Mouse (Mus musculus): ENCODE results near the gene Tek. TPM values are rescaled to one million over a fixed set of nuclear protein-coding genes. Genes with fewer than 3 reads are reported as not detected.

The Tek gene
- polyA plus RNA-seq, 1 experiment from 2014 or later, result 29.0 TPM

DNA sequence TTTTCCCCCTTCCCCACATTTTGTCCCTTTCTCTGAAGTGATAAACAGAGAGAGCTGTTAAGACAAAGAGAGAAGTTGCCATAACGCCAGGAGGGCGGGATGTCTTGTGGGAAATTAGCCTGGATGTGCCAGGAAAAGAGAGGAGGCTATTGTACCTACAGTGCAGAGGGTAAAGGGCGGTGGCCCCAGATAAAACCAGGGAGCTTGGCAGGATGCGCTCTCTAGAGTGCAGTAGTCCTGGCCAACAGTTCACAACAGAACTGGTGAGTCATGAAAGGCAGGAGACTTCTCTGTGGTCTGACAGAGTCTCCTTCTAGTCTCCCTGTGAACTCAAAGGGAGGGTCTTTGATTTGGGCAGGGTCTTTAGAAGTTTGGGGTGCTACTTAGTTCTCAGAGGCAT is 13.3 kb upstream of the Tek start:
- no peaks in the 10 kb centered on the region for H3K9me3 ChIP-seq (ENCODE audit: control insufficient read depth, low read length)
- H3K36me3 ChIP-seq (ENCODE audit: control insufficient read depth, insufficient read depth, low read length), result no peaks in the 10 kb centered on the region
- no peaks in the 10 kb centered on the region for H3K4me1 ChIP-seq (ENCODE audit: control insufficient read depth, insufficient read depth, low read length)
- 60% methylated on average over 4 of the region's 4 CpGs for WGBS
- no peak overlapping the region for H3K4me3 ChIP-seq (ENCODE audit: low read length)
- no peak for ATAC-seq (ENCODE audit: low FRiP score, low TSS enrichment)
- H3K27ac ChIP-seq (ENCODE audit: low read depth, low read length), result no peak overlapping the region
- no peak overlapping the region for H3K9ac ChIP-seq (ENCODE audit: low read depth, low read length)
- no peaks in the 10 kb centered on the region for H3K27me3 ChIP-seq (ENCODE audit: control insufficient read depth, insufficient read depth, low read length)
- no peak overlapping the region for H3K4me2 ChIP-seq (replicated peaks; ENCODE audit: low read depth, low read length)

DNA sequence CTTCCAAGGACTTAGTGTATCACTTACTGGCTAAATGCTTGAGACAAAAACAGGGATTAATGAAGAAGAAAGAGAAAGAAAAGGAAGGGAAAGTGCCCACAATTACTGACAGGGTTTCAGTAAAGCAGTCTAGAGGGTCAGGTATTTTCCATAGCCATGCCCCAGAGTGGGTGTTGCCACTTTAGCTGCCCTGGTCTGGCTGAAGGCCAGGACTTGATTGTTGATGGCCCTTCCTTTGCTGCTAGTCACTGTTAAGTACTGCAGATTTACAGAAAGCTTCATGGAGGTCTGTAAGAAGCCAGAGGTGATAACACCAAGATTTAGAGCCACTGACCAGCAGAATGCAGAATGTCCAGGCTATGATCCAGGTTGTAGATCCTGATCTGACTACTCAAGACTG is 6.4 kb upstream of the Tek start:
- Histone ChIP-seq H3K4me1 (ENCODE audit: control insufficient read depth, insufficient read depth, low read length) (no peaks in the 10 kb centered on the region), H3K9ac (ENCODE audit: low read depth, low read length) (no peak overlapping the region), H3K9me3 (ENCODE audit: control insufficient read depth, low read length) (no peaks in the 10 kb centered on the region), H3K27me3 (ENCODE audit: control insufficient read depth, insufficient read depth, low read length) (no peaks in the 10 kb centered on the region), H3K27ac (ENCODE audit: low read depth, low read length) (no peak overlapping the region), H3K4me2 (replicated peaks; ENCODE audit: low read depth, low read length) (no peak overlapping the region), H3K4me3 (ENCODE audit: low read length) (no peak overlapping the region), H3K36me3 (ENCODE audit: control insufficient read depth, insufficient read depth, low read length) (no peaks in the 10 kb centered on the region)
- ATAC-seq (ENCODE audit: low FRiP score, low TSS enrichment), result no peak

DNA sequence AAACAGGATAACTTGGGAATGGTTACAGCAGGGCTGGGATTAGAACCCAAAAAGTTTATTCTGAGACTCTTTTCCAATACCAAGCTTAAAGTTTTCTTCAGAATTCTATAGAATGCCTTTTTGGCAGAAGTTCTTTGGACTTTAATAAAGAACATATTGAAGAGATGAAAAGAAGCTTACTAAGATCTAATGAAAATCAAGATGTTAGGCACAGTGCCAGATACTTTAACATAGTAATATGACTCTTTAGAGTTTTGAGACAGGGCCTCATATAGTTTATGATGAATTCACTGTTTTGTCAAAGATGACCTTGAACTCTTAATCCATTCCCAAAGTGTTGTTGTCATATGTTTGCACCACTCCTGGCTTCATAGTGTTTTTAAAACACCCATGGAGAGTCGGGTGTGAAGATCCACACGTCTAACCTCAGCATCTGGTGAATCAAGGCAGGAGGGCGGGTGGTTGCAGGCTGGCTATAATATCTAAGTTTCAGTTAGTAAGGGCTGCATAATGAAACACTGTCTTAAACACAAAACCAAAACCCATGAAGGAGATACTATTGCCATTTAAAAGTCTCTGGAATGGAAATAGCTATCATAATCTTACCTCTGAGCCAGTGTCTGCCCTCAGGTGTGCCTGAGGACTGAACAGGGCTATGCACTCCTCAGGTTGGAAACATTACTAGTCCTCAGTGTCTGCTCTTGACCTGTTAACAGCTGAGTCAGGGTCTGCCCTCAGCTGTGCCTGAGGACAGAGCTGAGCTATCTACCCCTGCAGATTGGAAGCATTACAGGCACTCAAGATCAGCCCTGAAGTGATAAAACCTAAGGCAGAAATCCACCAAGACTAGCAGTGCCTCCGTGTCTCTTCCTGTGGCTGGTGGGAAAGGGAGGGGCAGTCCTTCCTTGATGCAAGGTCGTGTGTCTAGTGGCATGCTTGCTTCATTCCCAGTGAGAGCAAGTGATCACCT is 1.5 kb upstream of the Tek start:
- ATAC-seq (ENCODE audit: low FRiP score, low TSS enrichment), result no peak
- Histone ChIP-seq H3K9me3 (ENCODE audit: control insufficient read depth, low read length) (no peaks in the 10 kb centered on the region), H3K4me2 (replicated peaks; ENCODE audit: low read depth, low read length) (no peak overlapping the region), H3K4me3 (ENCODE audit: low read length) (no peak overlapping the region), H3K27ac (ENCODE audit: low read depth, low read length) (no peak overlapping the region), H3K36me3 (ENCODE audit: control insufficient read depth, insufficient read depth, low read length) (no peaks in the 10 kb centered on the region), H3K27me3 (ENCODE audit: control insufficient read depth, insufficient read depth, low read length) (no peaks in the 10 kb centered on the region), H3K9ac (ENCODE audit: low read depth, low read length) (no peak overlapping the region), H3K4me1 (ENCODE audit: control insufficient read depth, insufficient read depth, low read length) (no peaks in the 10 kb centered on the region)
- WGBS, result 61% methylated on average over 5 of the region's 5 CpGs

DNA sequence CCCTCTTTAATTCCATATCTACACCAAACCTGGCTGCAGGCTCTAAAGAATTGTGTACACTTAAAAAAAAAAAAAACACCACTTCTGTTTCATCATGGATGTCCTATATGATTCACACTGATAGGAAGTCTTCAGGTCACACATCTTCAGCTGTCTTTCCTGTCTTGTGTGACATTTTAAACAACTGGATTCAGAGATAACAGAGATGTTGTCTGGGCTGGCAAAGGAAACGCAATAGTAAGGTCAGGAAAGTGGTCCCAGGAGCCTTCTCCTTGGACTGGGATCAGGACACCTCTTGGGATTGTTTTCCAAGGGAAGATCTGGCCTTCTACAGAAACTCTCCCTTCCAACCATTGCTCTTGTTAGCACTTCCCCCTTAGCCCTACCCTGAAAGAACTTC is 2.7 kb downstream of the Tek start:
- no peak overlapping the region for H3K27ac ChIP-seq (ENCODE audit: low read depth, low read length)
- no peaks in the 10 kb centered on the region for H3K27me3 ChIP-seq (ENCODE audit: control insufficient read depth, insufficient read depth, low read length)
- no peak overlapping the region for H3K9ac ChIP-seq (ENCODE audit: low read depth, low read length)
- no peak overlapping the region for H3K4me3 ChIP-seq (ENCODE audit: low read length)
- WGBS, result 70% methylated on average over 1 of the region's 1 CpGs
- ATAC-seq (ENCODE audit: low FRiP score, low TSS enrichment), result no peak
- H3K9me3 ChIP-seq (ENCODE audit: control insufficient read depth, low read length), result no peaks in the 10 kb centered on the region
- H3K4me1 ChIP-seq (ENCODE audit: control insufficient read depth, insufficient read depth, low read length), result no peaks in the 10 kb centered on the region
- H3K4me2 ChIP-seq (replicated peaks; ENCODE audit: low read depth, low read length), result no peak overlapping the region; the same call in 1 of the 2 replicates
- H3K36me3 ChIP-seq (ENCODE audit: control insufficient read depth, insufficient read depth, low read length), result no peaks in the 10 kb centered on the region

DNA sequence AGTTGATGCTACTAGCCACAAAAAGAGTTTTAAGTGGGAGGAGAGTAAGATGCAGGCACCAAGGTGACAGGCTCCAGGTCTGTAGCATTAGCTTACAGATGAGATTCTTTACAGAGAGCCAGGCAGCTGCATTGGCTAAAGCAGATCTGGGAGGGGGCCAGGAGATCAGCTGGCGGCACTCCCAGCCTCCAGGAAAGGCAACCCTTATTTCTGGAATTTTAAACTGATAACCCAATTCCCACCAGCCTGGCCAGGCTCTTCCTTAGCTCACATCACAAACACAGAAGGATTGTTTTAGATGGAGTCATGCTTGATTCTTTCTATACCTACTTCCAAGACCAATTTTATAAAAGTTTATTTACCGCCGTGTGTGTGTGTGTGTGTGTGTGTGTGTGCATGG is 6.7 kb downstream of the Tek start:
- ATAC-seq (ENCODE audit: low FRiP score, low TSS enrichment), result no peak
- Histone ChIP-seq H3K27me3 (ENCODE audit: control insufficient read depth, insufficient read depth, low read length) (no peaks in the 10 kb centered on the region), H3K4me2 (replicated peaks; ENCODE audit: low read depth, low read length) (no peak overlapping the region), H3K9ac (ENCODE audit: low read depth, low read length) (no peak overlapping the region), H3K4me1 (ENCODE audit: control insufficient read depth, insufficient read depth, low read length) (no peaks in the 10 kb centered on the region), H3K36me3 (ENCODE audit: control insufficient read depth, insufficient read depth, low read length) (no peaks in the 10 kb centered on the region), H3K27ac (ENCODE audit: low read depth, low read length) (no peak overlapping the region; the same call in 1 of the 2 replicates), H3K9me3 (ENCODE audit: control insufficient read depth, low read length) (no peaks in the 10 kb centered on the region), H3K4me3 (ENCODE audit: low read length) (no peak overlapping the region)
- 78% methylated on average over 3 of the region's 3 CpGs for WGBS

DNA sequence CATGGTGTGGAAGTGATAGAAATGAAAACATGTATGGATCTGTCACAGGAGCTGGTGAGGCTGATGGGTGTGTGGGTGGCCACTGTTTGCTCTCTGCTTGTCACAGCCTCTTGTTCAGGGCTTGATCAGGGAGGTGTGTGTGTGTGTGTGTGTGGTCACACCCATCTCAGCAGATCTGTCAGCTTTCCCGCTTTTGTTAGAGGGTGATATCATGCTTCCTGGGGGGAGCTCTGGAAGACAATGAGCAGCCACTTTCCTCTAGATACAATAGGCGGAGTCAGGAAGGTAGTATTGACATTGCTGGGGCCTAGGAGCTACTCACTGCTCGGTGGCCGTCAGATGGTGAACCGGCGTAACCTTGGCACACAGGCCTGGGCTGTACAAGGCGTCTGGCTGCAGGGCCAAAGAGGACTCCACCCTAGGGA is 7.3 kb downstream of the Tek start:
- Histone ChIP-seq H3K36me3 (ENCODE audit: control insufficient read depth, insufficient read depth, low read length) (no peaks in the 10 kb centered on the region), H3K9ac (ENCODE audit: low read depth, low read length) (no peak overlapping the region), H3K27me3 (ENCODE audit: control insufficient read depth, insufficient read depth, low read length) (no peaks in the 10 kb centered on the region), H3K27ac (ENCODE audit: low read depth, low read length) (no peak overlapping the region), H3K9me3 (ENCODE audit: control insufficient read depth, low read length) (no peaks in the 10 kb centered on the region), H3K4me2 (replicated peaks; ENCODE audit: low read depth, low read length) (no peak overlapping the region), H3K4me3 (ENCODE audit: low read length) (no peak overlapping the region), H3K4me1 (ENCODE audit: control insufficient read depth, insufficient read depth, low read length) (no peaks in the 10 kb centered on the region)
- whole genome bisulfite sequencing, result 61% methylated on average over 7 of the region's 7 CpGs
- no peak for ATAC-seq (ENCODE audit: low FRiP score, low TSS enrichment)

DNA sequence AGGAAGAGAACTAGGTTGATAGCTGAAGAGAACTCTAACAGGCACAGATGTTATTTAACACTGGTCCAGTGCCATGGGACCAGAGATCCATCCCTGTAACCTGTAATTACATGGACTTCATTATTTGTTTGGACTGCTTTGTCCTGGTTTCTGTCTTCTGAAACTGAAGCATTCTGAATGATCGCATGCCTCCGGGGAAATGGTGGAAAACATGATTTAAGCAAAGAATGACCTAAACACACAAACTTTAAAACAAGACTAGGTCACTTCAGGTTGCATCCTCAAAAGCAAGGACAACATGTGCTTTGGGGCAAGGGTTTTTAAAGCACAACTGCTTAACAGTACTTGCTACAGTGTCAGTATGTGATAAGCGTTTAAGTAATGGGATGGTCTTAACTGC is 8.2 kb downstream of the Tek start:
- no peaks in the 10 kb centered on the region for H3K27me3 ChIP-seq (ENCODE audit: control insufficient read depth, insufficient read depth, low read length)
- ATAC-seq (ENCODE audit: low FRiP score, low TSS enrichment), result no peak
- H3K36me3 ChIP-seq (ENCODE audit: control insufficient read depth, insufficient read depth, low read length), result no peaks in the 10 kb centered on the region
- H3K27ac ChIP-seq (ENCODE audit: low read depth, low read length), result no peak overlapping the region
- H3K9me3 ChIP-seq (ENCODE audit: control insufficient read depth, low read length), result no peaks in the 10 kb centered on the region
- H3K4me1 ChIP-seq (ENCODE audit: control insufficient read depth, insufficient read depth, low read length), result no peaks in the 10 kb centered on the region
- no peak overlapping the region for H3K9ac ChIP-seq (ENCODE audit: low read depth, low read length)
- WGBS, result 84% methylated on average over 3 of the region's 3 CpGs
- no peak overlapping the region for H3K4me3 ChIP-seq (ENCODE audit: low read length)
- H3K4me2 ChIP-seq (replicated peaks; ENCODE audit: low read depth, low read length), result no peak overlapping the region

DNA sequence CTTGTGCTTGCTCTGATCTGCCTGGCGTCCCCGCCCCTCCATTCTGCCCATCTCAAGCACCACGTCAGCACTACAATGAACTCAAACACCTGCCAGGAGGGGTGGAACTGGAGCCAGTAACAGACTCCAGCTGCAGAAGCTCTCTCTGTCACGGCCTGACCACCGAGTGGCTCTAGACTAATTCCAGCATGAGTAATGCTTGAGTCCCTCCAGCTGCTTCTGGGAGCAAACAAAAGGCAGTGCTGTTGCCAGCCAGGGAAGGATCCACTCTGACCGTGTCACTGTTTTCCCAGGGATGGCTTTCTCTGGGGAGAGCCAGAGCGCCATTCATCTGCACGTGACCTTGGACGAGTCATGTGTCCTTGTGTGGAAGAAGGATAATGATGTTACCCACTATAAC is 13.4 kb downstream of the Tek start:
- no peak overlapping the region for H3K4me3 ChIP-seq (ENCODE audit: low read length)
- H3K9ac ChIP-seq (ENCODE audit: low read depth, low read length), result no peak overlapping the region
- ATAC-seq (ENCODE audit: low FRiP score, low TSS enrichment), result peak; percentile 98
- no peak overlapping the region for H3K4me2 ChIP-seq (replicated peaks; ENCODE audit: low read depth, low read length)
- no peaks in the 10 kb centered on the region for H3K9me3 ChIP-seq (ENCODE audit: control insufficient read depth, low read length)
- no peaks in the 10 kb centered on the region for H3K36me3 ChIP-seq (ENCODE audit: control insufficient read depth, insufficient read depth, low read length)
- H3K27ac ChIP-seq (ENCODE audit: low read depth, low read length), result no peak overlapping the region
- H3K27me3 ChIP-seq (ENCODE audit: control insufficient read depth, insufficient read depth, low read length), result no peaks in the 10 kb centered on the region
- H3K4me1 ChIP-seq (ENCODE audit: control insufficient read depth, insufficient read depth, low read length), result no peaks in the 10 kb centered on the region
- 21% methylated on average over 9 of the region's 9 CpGs for WGBS

DNA sequence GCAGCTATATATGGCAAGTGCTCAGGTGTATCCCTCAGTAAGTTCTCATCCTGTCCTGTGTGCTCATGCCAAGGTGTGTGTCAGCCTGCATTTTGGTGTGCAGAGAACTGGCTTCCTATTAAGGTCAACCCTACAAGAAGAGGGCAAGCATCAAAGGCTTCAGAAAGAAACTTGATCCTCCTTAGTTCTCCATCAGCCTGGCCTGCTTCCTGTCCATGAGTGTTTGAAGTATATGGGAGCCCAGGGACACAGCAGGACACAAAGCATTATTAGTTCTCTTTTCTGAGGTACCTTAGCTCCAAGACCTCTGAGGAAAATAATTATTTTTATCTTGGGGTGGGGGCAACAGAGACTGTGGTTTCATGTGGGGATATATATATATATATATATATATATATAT is 26.1 kb downstream of the Tek start:
- H3K27me3 ChIP-seq (ENCODE audit: control insufficient read depth, insufficient read depth, low read length), result no peaks in the 10 kb centered on the region
- ATAC-seq (ENCODE audit: low FRiP score, low TSS enrichment), result no peak
- no peaks in the 10 kb centered on the region for H3K9me3 ChIP-seq (ENCODE audit: control insufficient read depth, low read length)
- no peak overlapping the region for H3K4me2 ChIP-seq (replicated peaks; ENCODE audit: low read depth, low read length)
- no peaks in the 10 kb centered on the region for H3K4me1 ChIP-seq (ENCODE audit: control insufficient read depth, insufficient read depth, low read length)
- H3K4me3 ChIP-seq (ENCODE audit: low read length), result no peak overlapping the region
- no peak overlapping the region for H3K27ac ChIP-seq (ENCODE audit: low read depth, low read length)
- H3K9ac ChIP-seq (ENCODE audit: low read depth, low read length), result no peak overlapping the region
- no peaks in the 10 kb centered on the region for H3K36me3 ChIP-seq (ENCODE audit: control insufficient read depth, insufficient read depth, low read length)

Data from kidney, embryonic 14.5 days (tissue).